Mouse (Mus musculus) kidney, adult 2 months (tissue): ENCODE data around the gene Pogz.

ENCODE experiments used
- CTCF ChIP-seq: fragments of 200-500 bp; conservative IDR thresholded peaks from 2 replicates; pipeline ENCODE4 v1.5.1; 2011; ENCODE audit warnings: low read depth, mild to moderate bottlenecking, control low read depth, low read length, moderate library complexity, mixed read lengths; ENCODE audit not compliant: insufficient read depth, insufficient read length
- POLR2A ChIP-seq: fragments of 200-500 bp; IDR thresholded peaks from one replicate; pipeline ENCODE4 v1.6.1; 2011; ENCODE audit warnings: low read depth, low read length, control low read depth

GRCm38 (mm10) chr3:94922333-94922732 is 85.0 kb downstream of the Pogz start:
- TF ChIP-seq POLR2A (no peak), CTCF (no peak)
